Mouse (Mus musculus): Measurements from ENCODE around the gene Ltbp4. TPM values are rescaled to one million over a fixed set of nuclear protein-coding genes. Genes with fewer than 3 reads are reported as not detected.
A peak's percentile ranks its signal among the peaks of the same experiment; 100 is the strongest.

Ltbp4 gene
- polyA plus RNA-seq, 1 experiment from 2014 or later = 7.0 TPM

DNA sequence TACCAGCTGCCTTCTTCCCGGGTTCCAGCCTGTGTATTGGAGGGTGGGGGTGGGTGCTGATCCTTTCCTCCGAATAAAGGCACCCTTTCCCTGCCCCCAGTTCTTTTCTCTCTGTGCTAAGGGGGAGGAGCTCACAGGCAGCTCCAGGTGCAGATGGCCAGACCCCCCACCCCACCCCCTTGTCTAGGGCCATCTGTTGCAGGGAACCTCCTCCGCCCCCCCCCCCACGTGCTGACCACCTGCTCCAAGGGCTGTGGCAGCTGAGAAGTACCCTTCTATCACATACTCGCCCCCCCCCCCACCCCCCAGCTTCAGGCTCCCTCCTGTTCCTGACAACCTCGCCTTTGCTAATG is 79.7 kb downstream of the Ltbp4 start:
- peaks cover 59% of the 10 kb centered on the region for H3K4me1 ChIP-seq
- peak overlapping the region; percentile 94 for H3K27ac ChIP-seq (replicated peaks)
- H3K9me3 ChIP-seq (replicated peaks) = no peaks in the 10 kb centered on the region
- 1% methylated on average over 5 of the region's 6 CpGs for WGBS
- DNase-seq (ENCODE audit: low spot score) = peak; percentile 65
- peaks cover 24% of the 10 kb centered on the region for H3K36me3 ChIP-seq
- H3K27me3 ChIP-seq (ENCODE audit: low read depth, poor library complexity, severe bottlenecking) = peaks cover 11% of the 10 kb centered on the region
- H3K4me3 ChIP-seq = peak overlapping the region; percentile 92

DNA sequence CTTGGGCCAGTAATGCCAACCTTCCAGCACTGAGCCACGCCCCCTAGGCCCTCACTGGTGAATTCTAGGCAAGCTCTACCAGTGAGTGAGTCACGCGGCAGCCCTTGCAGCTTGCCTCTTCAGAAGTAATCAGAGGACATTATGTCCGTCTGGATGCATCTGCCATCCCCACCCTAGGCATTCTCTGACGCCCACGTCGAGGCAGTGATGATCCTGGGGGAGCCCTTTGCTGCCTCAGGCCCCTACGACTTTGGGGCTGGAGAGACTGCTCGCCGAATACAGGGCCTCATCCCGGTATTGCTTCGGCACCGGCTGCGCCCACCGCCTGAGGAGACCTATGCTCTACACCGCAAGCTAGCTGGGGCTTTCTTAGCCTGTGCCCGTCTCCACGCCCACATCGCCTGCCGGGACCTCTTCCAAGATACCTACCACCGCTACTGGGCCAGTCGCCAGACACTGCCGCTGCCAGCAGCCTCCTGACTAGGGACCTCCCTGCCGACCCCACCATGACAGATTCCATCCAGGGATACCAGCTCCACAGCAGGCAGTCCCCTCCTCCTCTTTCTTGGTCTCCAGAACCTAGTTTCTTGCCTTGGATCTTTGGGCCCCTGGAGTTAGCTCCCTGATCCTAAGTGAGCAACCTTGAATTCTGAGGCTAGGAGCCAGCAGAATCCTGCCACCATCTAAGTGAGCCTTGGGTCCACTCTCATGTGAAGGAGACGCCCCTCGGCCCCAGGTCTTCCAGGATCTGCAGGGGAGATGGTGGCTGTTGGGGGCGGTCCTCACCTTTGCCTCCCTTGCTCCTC is 80.2 kb downstream of the Ltbp4 start:
- H3K9me3 ChIP-seq (replicated peaks) = no peaks in the 10 kb centered on the region
- H3K27me3 ChIP-seq (ENCODE audit: low read depth, poor library complexity, severe bottlenecking) = peaks cover 11% of the 10 kb centered on the region
- H3K36me3 ChIP-seq = peaks cover 20% of the 10 kb centered on the region
- WGBS = 18% methylated on average over 27 of the region's 27 CpGs
- DNase-seq (ENCODE audit: low spot score) = peak; percentile 39
- H3K27ac ChIP-seq (replicated peaks) = peak overlapping the region; percentile 94
- peak overlapping the region; percentile 92 for H3K4me3 ChIP-seq
- peaks cover 59% of the 10 kb centered on the region for H3K4me1 ChIP-seq

DNA sequence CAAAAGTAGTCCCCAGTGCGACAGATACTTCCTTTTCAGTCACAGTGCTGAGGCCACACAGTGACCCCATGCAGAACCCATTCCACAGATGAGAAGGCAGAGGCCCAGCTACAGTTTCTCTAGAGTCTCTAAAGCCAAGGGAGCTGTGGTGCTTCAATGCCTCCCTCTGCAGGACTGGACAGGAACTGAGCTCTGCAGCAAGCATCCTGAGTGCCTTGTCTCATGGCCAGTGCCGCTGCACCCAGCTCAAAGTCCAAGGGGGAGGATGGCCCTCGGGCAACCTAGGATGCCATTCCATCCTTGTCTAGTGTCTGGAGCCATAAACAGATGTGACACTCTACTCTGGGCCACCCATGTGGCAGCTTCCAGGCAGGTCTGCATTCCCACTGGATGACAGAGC is 81.8 kb downstream of the Ltbp4 start:
- Histone ChIP-seq H3K4me3 (no peak overlapping the region), H3K27ac (replicated peaks) (no peak overlapping the region), H3K36me3 (peaks cover 22% of the 10 kb centered on the region), H3K4me1 (peaks cover 47% of the 10 kb centered on the region), H3K9me3 (replicated peaks) (no peaks in the 10 kb centered on the region), H3K27me3 (ENCODE audit: low read depth, poor library complexity, severe bottlenecking) (peaks cover 11% of the 10 kb centered on the region)
- DNase-seq (ENCODE audit: low spot score) = no peak
- WGBS = 79% methylated on average over 3 of the region's 3 CpGs

Other genes starting within 250 kb of the Ltbp4 start
- not detected in 2 replicates for gene Cyp2f2, start 217.8 kb downstream of the Ltbp4 start, polyA plus RNA-seq (2016; fragmentation: Nextera tagmentation; extraction: Ambion mirVana)
- 0.12 and 0.19 TPM in 2 replicates for gene Cyp2t4, start 184.0 kb downstream of the Ltbp4 start, polyA plus RNA-seq (2016; fragmentation: Nextera tagmentation; extraction: Ambion mirVana)
- gene Egln2, start 170.9 kb downstream of the Ltbp4 start, polyA plus RNA-seq (2016; fragmentation: Nextera tagmentation; extraction: Ambion mirVana) = 80.4 and 84.4 TPM in 2 replicates
- gene Rab4b, start 158.8 kb downstream of the Ltbp4 start, polyA plus RNA-seq (2016; fragmentation: Nextera tagmentation; extraction: Ambion mirVana) = 69.0 and 71.0 TPM in 2 replicates
- not detected in 2 replicates for gene Gm21983, start 156.6 kb downstream of the Ltbp4 start, polyA plus RNA-seq (2016; fragmentation: Nextera tagmentation; extraction: Ambion mirVana)
- gene Mia, start 156.5 kb downstream of the Ltbp4 start, polyA plus RNA-seq (2016; fragmentation: Nextera tagmentation; extraction: Ambion mirVana) = 2.1 and 2.2 TPM in 2 replicates
- 3.5 and 4.2 TPM in 2 replicates for gene BC024978, start 141.9 kb downstream of the Ltbp4 start, polyA plus RNA-seq (2016; fragmentation: Nextera tagmentation; extraction: Ambion mirVana)
- 399 and 409 TPM in 2 replicates for gene Snrpa, start 141.4 kb downstream of the Ltbp4 start, polyA plus RNA-seq (2016; fragmentation: Nextera tagmentation; extraction: Ambion mirVana)
- gene Itpkc, start 109.0 kb downstream of the Ltbp4 start, polyA plus RNA-seq (2016; fragmentation: Nextera tagmentation; extraction: Ambion mirVana) = 5.3 and 5.9 TPM in 2 replicates
- 23.1 and 24.1 TPM in 2 replicates for gene Coq8b, start 104.7 kb downstream of the Ltbp4 start, polyA plus RNA-seq (2016; fragmentation: Nextera tagmentation; extraction: Ambion mirVana)
- 21.0 and 25.7 TPM in 2 replicates for gene Numbl, start 79.3 kb downstream of the Ltbp4 start, polyA plus RNA-seq (2016; fragmentation: Nextera tagmentation; extraction: Ambion mirVana)
- 71.7 and 77.2 TPM in 2 replicates for gene Shkbp1, start 18.3 kb upstream of the Ltbp4 start, polyA plus RNA-seq (2016; fragmentation: Nextera tagmentation; extraction: Ambion mirVana)
- gene Gm20479, start 19.7 kb upstream of the Ltbp4 start, polyA plus RNA-seq (2016; fragmentation: Nextera tagmentation; extraction: Ambion mirVana) = 0.48 and 0.82 TPM in 2 replicates
- 0.30 and 0.52 TPM in 2 replicates for gene Sptbn4, start 110.0 kb upstream of the Ltbp4 start, polyA plus RNA-seq (2016; fragmentation: Nextera tagmentation; extraction: Ambion mirVana)
- 38.9 and 40.9 TPM in 2 replicates for gene Blvrb, start 110.3 kb upstream of the Ltbp4 start, polyA plus RNA-seq (2016; fragmentation: Nextera tagmentation; extraction: Ambion mirVana)
- gene Sertad3, start 136.1 kb upstream of the Ltbp4 start, polyA plus RNA-seq (2016; fragmentation: Nextera tagmentation; extraction: Ambion mirVana) = 18.9 and 21.9 TPM in 2 replicates
- 16.4 and 19.2 TPM in 2 replicates for gene Sertad1, start 149.2 kb upstream of the Ltbp4 start, polyA plus RNA-seq (2016; fragmentation: Nextera tagmentation; extraction: Ambion mirVana)
- 2.3 and 2.5 TPM in 2 replicates for gene Prx, start 161.6 kb upstream of the Ltbp4 start, polyA plus RNA-seq (2016; fragmentation: Nextera tagmentation; extraction: Ambion mirVana)
- 0.33 and 0.52 TPM in 2 replicates for gene Hipk4, start 185.6 kb upstream of the Ltbp4 start, polyA plus RNA-seq (2016; fragmentation: Nextera tagmentation; extraction: Ambion mirVana)
- gene Pld3, start 215.5 kb upstream of the Ltbp4 start, polyA plus RNA-seq (2016; fragmentation: Nextera tagmentation; extraction: Ambion mirVana) = 52.0 and 61.2 TPM in 2 replicates
- 37.3 and 39.3 TPM in 2 replicates for gene 2310022A10Rik, start 215.5 kb upstream of the Ltbp4 start, polyA plus RNA-seq (2016; fragmentation: Nextera tagmentation; extraction: Ambion mirVana)

Measured in midbrain, embryonic 10.5 days (tissue).